Mouse (Mus musculus) frontal cortex, adult 2 months (tissue): ENCODE measurements at regions not wholly inside any gene's neighbourhood (a gene's known extent, or its start where the extent isn't known, plus 50 kb on each side); places are given as distances from the start of the nearest gene placed in this dataset.

ENCODE experiments used
- DNase-seq, 2 experiments: peaks; one replicate each; pipeline ENCODE4 v3.0.0; 2022; ENCODE audit warnings: low spot score in 1 of 2; ENCODE audit errors: extremely low spot score in 1 of 2

DNA sequence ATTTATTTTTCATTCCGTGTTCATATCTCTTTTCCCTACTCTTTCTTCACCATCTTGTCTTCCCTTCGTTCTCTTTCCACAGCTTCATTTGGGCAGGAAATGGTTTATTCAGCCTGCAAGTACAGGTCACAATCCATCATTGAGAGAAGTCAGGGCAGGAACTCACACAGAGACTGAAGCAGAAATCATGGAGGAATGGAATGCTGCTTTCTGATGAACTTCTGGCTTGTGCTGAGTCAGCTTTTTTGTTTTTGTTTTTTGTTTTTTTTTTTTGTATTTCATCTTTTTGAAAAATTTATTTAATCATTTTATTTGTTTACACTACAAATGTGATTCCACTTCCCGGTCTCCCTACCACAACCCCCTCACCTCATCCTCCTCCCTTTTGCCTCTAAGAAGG lies 51.2 kb upstream of the Suclg2 start:
- no peak for DNase-seq

DNA sequence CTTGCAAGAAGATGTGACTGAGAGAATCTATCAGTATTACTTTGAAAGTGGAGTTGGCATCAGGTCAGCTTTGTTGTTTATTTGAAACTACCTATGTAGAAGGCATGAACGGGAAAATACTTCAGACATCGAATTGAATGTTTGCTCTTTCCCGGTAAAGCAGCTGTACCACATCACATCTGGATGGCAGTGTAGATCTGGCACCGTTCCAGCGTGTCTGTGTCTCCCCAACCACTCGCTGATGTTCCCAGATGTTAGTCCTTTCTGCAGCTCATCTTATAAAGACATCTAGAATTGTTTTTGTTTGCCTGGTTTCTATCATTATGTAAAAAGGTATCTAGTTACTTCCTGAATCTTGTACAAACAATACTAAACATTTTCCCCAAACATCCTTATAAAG lies 83.1 kb upstream of the Suclg2 start:
- no peak for DNase-seq

DNA sequence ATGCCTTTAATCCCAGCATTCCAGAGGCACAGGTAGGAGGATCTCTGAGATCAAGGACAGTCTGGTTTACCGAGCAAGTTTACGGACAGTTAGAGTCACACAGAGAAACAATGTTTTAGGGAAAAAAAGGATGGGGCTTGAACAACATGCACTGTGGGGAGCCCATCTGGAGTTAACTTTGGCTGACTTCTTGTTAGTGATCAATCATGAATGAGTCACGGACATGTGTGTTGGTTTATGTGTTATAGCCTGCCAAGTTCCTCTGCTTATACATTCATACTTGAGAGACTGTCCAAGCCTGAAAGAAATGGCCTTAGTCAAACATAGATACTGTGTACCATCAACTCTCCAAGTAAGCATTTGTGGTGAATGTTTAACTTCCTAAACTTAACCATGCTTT lies 122.9 kb upstream of the Suclg2 start:
- no peak for DNase-seq

DNA sequence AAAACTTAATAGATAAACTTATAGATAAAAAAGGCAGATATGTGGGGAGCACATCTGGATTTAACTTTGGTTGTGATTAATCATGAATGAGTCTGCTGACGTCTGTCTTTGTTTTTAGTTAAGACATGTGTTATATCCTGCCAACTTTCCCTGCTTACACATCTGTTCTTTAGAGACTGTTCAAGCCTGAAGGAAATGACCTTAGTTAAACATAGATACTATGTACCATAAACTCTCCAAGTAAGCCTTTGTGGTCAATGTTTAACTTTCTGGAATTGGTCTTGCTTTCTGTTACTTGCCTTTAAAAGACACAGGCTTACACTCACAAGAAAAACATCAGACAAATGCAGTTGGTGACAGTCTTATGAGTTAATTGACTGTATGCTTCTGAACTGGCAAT lies 127.9 kb upstream of the Suclg2 start:
- DNase-seq, result no peak

DNA sequence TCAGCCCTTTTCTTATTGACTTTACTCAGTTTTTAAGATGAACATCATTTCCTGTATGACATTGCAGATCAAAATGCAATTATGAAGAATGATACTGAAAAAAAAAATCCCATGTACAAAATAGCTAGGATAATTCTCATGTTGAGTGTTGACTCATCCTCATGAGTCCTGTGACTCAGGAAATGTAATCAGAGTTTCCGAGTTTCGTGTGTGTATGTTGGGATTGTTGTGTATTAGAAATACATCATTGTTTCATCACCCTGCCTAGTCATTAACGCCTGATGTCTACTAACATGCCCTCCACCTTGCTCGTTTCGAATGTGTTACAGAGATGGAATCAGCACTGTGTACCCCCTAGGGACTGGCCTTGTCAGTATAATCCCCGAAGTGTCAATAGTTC lies 156.9 kb upstream of the Suclg2 start:
- DNase-seq, result no peak

DNA sequence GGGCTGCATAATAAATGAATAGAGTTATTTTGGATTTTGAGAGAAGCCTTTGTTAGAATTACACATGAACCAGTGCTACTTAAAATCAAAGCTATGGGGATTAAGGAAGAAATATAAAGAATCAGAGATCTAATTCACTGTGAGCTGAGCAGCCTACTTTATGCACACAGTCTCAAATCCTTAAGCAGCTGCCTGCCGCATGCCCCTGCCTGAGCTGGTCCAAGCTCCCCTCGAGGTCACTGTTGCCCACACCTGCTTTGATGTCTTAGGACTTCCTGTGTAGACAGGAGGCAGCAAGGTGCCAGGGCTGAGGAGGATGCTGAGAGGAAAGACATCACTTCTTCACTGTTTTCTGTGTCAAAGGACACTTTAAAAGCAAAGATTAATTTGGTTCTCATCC lies 157.7 kb upstream of the Suclg2 start:
- no peak for DNase-seq

DNA sequence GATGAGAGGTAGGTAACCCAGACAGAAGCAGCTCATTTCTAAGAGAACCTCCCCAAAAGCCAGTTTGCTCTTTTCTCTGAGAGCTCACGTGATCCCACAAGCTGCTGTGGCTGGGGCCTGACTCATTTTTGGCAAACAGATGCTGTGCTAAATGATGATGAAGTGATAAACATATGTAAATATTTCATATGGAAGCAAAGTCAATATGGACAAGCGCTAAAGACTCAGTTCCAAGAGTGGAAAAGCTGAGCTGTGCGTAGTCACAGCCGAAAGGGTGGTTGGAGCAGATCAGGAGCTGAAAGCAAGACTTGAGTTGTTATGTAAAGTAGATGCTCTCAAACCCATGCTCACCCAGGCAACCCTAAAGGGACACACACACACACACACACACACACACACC lies 168.0 kb upstream of the Suclg2 start:
- DNase-seq, result peak; percentile 7 to 50

DNA sequence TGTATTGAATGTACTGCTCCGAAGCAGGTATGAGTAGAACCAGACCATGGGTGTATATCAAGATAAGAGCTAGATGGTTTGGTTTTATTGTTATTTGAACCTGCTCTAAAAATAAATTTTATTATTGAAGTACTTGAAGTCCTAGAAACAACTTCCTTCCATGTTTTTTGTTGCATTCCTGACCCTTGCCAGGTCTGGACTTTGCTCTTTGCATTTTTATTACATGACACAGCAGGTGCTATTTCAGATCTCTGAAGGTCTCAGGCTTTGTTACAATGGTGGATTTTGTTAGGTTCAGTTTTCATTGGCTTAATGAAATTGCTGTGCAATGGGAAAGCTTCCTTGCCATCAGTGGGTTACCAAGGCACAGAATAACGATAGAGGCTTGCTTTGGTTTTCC lies 184.0 kb upstream of the Suclg2 start:
- DNase-seq, result no peak

DNA sequence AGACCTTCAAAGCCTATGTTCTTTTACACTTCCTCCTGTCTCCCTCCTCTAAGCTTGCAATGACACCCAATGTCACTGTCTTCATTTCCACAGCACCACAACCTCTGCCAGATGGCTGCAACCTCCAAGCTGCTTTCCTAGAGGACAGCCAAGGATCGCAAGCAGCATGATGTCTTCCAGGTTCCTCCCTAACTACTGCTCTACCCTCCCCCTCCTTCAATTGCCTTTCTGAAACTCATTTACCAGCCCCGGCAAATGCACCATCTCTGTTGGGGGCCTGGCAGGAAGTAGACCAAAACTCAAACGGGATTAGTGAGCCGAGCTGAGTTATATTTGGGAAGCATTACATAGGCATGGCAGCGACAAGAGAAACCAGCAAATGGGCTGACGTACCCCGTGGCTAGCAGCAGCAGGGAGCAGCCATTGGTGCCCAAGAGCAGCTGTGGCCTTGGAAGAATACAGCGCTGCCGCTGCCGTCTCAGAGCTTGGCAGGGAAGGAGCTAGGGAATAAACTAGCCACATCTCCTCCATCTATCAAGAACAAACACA lies 185.6 kb upstream of the Suclg2 start:
- no peak for DNase-seq

DNA sequence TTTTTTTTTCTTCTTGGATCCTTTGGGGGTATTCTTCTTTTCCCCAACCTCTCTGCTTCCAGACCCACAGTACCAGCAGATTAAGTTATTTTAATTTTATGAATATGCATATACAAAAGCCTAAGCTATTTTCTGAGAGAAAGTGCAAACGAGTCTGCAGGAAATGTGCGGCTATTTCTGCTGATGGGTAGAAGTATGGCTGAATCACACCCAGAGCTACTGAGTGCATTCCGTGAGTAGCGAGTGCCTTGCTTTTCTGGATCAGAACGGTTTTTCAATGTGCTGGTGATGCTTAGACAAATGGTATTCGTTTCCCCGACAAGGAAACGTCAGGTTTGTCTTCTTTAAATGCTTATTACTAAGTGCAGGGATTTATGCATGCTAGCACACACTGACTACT lies 186.5 kb upstream of the Suclg2 start:
- DNase-seq, result peak in 1 of 2 experiments; percentile 47

DNA sequence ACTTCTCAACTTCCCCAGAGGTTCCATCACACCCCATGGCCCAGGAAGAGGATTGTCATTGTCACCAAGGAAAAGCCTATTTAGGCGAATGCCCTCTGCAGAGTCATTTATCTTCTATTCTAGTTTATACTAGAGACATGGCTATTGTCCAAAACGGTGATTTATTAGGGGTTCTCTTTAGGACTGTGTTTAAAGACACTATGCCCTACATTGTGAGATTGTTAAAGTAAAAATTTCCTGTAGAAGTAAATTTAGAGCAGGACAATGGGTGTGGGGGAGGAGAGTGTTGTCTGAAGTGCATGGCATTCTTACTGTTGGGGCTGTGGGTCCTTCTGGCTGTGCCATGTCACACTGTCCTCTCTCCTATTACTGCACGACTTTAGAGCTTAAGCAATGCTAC lies 191.2 kb upstream of the Fam19a1 start:
- no peak for DNase-seq

DNA sequence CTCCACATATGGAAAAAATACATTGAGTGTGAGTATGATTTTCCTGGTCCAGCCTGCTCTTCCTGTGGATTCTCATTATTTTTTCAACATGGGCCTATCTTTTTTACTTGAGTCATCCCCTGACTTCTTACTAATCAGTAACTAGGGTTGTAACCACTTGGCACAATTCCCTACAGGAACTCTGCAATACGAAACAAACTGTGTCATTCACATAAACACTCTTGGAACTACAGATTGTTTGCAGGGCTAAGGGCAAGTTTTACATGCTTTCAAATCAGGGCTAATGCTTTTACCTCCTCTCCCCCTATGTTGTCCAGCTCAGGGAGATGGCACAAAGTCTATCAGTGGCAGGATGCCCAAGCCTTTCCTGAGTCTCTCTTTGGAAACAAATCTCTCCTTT lies 178.4 kb upstream of the Fam19a1 start:
- no peak for DNase-seq

DNA sequence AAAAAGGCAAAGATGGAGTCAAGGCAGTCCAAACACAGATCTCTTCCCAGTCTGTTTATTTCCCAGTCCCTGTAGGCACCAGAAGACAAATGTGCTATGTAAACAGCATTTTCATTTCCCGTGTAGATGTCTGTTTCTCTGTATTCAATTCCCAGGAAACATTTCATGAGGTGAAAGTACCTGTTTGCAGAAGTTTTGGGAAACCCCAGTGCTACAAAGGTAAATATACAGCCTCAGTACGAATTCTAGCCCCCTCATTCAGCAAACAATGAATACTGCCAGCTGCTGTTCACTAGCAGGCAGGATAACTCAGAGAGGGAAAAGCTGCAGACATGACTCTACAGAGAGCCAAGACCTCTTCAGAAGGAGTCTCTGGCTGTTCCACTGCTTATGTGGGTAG lies 176.4 kb upstream of the Fam19a1 start:
- no peak for DNase-seq

DNA sequence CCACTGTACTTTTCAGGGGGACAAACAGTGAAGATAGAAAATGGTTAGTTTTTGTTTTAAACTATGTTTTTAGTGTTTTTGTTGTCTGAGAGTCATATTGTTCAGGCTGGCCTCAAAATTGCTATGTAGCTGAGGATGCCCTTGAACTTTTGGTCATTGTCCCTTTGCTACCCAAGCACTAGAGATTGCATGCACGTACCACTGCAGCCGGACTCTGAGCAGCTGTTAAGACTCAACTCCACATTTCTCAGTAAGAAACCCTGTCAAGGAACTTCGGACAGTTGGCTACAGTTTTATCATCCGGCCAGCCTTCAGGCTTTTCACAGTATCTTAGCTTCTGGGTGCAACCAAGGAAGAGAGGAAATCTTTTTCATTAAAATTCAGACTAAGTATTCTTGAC lies 173.9 kb upstream of the Fam19a1 start:
- no peak for DNase-seq

DNA sequence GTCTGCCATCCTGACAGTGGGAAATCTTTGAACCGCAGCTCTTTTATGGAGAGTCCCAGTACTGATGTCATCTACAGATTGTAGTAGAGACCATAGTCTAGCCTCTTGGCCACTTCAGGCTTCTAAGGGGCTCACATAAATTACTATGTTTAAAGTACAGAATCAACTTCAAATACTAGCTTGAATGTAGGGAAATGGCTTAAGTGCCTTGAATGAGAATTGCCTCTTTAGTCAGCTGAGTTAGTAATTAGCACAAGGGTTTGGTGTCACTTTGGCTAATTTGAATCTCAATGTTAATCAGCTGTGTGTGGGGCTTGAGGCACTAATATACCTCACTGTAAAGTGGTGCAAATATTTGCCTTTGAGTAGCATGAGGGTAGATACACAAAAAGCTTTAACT lies 152.2 kb upstream of the Fam19a1 start:
- DNase-seq, result no peak

DNA sequence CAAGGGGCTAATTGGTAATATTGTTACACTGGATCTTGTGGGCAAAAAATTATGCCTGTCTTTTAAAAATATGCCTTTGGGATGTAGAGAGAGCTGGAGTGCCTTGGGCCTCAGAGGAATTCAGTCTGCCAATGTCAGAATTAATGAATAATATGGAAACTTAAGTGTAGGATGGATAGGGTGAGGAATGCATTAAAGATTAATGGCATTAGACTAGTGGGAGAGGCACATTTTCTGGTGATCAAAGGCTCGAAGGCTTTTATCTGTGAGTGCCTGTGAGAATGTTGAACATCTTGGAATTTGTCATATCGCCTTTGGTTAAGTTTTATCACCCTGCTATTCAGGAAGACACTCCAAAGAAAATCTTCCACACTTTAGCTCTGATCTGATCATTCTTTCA lies 146.7 kb upstream of the Fam19a1 start:
- no peak for DNase-seq

DNA sequence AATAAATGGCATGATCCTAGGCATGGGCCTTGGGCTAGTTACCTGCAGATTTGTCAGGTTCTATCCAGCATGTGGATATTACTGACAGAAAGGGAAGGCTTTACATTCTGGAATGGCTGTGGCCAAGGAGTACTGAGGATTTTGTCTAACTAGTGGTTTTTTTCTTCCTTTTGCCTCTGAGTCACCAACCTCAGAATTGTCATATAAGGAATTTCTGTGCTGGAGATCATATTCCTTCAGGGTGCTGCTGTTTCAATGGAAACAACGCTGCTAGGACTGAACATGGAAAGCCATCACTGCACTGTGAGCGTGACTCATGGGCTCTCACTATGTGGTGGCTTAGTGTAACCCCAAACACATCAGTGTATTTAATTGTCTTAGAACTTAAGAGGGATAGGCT lies 137.0 kb upstream of the Fam19a1 start:
- DNase-seq, result no peak

DNA sequence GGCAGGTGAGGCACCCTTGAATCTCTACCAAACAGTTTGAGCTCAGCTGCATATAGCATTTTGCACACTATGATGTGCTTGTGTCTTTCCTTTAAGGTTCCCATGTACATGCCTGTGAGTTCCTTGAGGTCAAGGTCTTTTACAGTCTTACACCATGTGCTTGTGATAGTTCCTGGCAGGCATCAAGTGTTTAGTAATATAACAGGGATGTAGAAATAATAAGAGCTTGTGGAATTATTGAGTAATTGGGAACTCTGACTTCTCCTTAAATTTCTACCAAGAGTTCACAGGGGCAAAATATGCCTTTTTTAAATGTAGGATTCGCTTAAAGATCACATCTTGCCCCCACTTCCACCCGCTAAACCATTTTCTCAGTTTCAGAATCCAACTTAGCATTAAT lies 115.9 kb upstream of the Fam19a1 start:
- no peak for DNase-seq

DNA sequence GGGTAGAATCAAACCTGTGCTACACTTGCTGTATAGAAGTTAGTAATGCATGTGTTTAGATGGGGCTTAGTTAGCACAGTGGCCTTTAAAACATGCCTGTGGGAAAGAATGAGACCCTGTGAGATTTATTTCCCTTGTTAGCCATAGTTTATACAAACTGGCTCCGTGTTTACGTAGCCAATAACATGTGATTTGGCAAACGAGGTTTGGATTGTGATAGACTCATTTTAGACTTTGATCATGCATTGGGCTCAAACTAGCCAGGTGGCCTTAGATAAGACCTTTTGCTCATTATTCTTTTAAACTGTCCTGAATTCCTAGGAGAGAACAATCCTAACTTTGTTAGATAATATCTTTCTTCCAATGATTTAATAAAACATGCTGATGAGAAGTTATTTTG lies 115.2 kb upstream of the Fam19a1 start:
- no peak for DNase-seq

DNA sequence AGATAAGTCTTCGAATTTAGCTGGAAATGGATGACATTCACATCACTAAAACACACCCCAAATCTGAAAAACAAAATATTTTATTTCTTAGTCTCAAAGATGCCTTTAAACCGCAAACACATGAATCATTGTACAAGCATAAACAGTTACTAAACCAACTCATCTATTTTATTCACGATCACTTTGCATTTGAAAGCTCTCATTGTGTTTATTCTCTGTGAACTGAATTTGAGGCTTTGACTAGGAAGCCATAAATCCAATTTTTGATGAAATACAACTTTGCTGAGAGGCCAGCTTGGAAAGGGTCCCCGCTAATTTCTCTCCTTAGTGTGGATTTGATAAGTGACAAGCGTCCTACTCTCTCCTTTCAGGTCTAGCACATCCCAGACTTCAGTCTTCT lies 113.5 kb upstream of the Fam19a1 start:
- DNase-seq, result no peak

DNA sequence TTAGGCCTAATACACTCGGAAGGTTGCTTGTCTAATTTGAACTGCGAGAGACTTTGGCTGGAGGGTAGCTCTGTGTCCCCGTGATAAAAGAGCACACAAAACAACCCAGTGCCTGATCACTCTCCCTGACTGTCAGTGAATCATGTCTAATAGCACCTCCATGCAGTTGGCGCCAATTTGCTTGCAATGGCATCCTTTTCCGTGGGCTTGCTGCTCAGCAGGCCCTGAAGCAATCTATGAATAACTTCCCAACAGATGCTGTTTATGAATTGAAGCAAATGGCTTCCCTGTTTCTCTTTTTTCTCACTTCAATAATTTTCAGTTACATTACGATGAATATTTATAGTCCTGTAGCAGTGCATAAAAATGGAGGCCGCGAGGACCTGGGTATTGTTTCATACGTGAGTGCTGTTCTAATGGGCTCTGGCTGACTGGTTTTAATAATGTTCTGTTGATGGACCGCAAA lies 112.9 kb upstream of the Fam19a1 start:
- DNase-seq, result peak; percentile 33 to 69

DNA sequence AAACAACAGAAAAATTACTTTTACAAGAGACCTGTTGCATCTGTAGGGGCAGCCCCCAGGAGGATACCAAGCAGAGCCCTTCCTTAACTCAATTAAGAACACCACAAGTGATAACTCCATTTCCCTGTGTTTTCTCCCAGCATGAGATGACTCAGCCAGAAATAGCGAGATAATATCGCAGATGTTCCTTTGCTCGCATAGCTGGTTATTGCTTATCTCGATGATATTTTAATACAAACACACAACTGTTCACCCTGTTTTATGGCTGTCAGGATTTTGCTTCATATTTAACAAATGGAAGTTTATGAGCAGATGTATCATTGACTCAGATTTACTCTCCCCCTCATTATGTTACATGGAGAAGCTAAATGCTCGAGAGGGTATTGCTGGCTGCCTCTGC lies 101.7 kb upstream of the Fam19a1 start:
- DNase-seq, result no peak

DNA sequence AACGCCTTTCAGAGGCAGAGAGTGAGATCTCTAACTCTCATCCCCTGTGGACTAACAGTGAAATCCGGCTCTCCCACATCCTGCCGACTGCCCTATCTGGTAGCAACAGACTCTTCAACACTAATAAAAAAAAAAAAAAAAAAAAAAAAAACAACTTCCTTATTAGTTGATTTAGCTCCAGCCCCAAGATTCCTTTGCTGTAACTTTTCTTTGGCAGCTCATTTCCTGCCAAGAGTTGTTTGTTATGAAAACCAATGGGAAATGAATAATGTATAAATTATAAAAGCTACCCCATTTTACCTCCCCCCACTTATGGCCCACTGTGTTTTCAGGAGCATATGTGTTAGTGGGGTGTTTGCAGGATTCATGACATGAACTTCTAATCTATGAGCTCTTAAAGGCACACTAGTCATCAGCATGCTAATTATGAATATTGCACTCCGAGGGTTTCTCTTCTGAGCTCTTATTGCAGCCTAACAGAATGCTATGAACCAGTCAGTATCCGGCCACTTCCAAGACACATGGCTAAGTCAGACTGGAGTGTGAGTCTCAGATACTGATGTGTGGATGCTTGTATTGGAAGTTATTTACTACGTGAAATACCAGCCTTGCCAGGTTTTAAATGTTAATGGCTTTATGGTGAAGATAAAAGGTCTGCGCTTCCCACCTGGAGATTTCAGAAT lies 84.8 kb upstream of the Fam19a1 start:
- DNase-seq, result no peak
